Mouse (Mus musculus) midbrain, embryonic 14.5 days (tissue): ENCODE measurements around the gene Tbc1d4. TPM values are rescaled to one million over a fixed set of nuclear protein-coding genes. Genes with fewer than 3 reads are reported as not detected.

Experiments used
- ATAC-seq: fragments of 200-750 bp; cut with Nextera tagmentation; 2 replicates; pipeline ENCODE4 v1.8.0; 2017; ENCODE audit warnings: moderate number of reproducible peaks, moderate library complexity; ENCODE audit not compliant: low FRiP score, low TSS enrichment
- DNase-seq: peaks from one replicate; pipeline ENCODE4 v3.0.0-alpha.2; 2015
- H3K27ac ChIP-seq: fragments of 300-500 bp; sonication (generic); replicated peaks from 2 replicates; pipeline ENCODE4 v1.5.1; 2014; ENCODE audit warnings: mild to moderate bottlenecking, low read depth, low read length, moderate library complexity
- H3K27me3 ChIP-seq: fragments of 300-500 bp; sonication (generic); 2 replicates; pipeline ENCODE4 v1.6.1; 2014; ENCODE audit warnings: low read length, control low read depth, mixed read lengths; ENCODE audit not compliant: control insufficient read depth, insufficient read depth
- H3K36me3 ChIP-seq: fragments of 300-500 bp; sonication (generic); 2 replicates; pipeline ENCODE4 v1.6.1; 2014; ENCODE audit warnings: low read length, control low read depth; ENCODE audit not compliant: control insufficient read depth, insufficient read depth
- H3K4me1 ChIP-seq: fragments of 300-500 bp; sonication (generic); 2 replicates; pipeline ENCODE4 v1.6.1; 2014; ENCODE audit warnings: mild to moderate bottlenecking, antibody characterized with exemption, low read length, control low read depth; ENCODE audit not compliant: control insufficient read depth, insufficient read depth
- H3K4me2 ChIP-seq: fragments of 300-500 bp; sonication (generic); 2 replicates; pipeline ENCODE4 v1.6.1; 2014; ENCODE audit warnings: mild to moderate bottlenecking, low read length, moderate library complexity
- H3K4me3 ChIP-seq: fragments of 300-500 bp; sonication (generic); replicated peaks from 2 replicates; pipeline ENCODE4 v1.5.1; 2014; ENCODE audit warnings: low read depth, low read length
- H3K9ac ChIP-seq: fragments of 300-500 bp; sonication (generic); replicated peaks from 2 replicates; pipeline ENCODE4 v1.6.1; 2014; ENCODE audit warnings: mild to moderate bottlenecking, low read length, moderate library complexity
- H3K9me3 ChIP-seq: fragments of 300-500 bp; sonication (generic); 2 replicates; pipeline ENCODE4 v1.6.1; 2016; ENCODE audit warnings: low read length, control low read depth, mixed read lengths; ENCODE audit not compliant: control insufficient read depth
- WGBS: fragments of 180-500 bp; shearing (Covaris S2); extraction: QIAGEN DNeasy Blood & Tissue Kit; methylation state at CpG from one replicate; pipeline ENCODE4 v1.1.7; 2014; 5-methylcytosine and 5-hydroxymethylcytosine counted together
- polyA plus RNA-seq: library from polyadenylated mRNA; unstranded; fragments of >200 nt; fragmentation: Nextera tagmentation; extraction: Ambion mirVana; gene quantifications from 2 replicates; pipeline ENCODE4 v1.2.1, GENCODE M21; 2014

The Tbc1d4 gene
- 7.1 and 8.9 TPM in 2 replicates for polyA plus RNA-seq

DNA sequence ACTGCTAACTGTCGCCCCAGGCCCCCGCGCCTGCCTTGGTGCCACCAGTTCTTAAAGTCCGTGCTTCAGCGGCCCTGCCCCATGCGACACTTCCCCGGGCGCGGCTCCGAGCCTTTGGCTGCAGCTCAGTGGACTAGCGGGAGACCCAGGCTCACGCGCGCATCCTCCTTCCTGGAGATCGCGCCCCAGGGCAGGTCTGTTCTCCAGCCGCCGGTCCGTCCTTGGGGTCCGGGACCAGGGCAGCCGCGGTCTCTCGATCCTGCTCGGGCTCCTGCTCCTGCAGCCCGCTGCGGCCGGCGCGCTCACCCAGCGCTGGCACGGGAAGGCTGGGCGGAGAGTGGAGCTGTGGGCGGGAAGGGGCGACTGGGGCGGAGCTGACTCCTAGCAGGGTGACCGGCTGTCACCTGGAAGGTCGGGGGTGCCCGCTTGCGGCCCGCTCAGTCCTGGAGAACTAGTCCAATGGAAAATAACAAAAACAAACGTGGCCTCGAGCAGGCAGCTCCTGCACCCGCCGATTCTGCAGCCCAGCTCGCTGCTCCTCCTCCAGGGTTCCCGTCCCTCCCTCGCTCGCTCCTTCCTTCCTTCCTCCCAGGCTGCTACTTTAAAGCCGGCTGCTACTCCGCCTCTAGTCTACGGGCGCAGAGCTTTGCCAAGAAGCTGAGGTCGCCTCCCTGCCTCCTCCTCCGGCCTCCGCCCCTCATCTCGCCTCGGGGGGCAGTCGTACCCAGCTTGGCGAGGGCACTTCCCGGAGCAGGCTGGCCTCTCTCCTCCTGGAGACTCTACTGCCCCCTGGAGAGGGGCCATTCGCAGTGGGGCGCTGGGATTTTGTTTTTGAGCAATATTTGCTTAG is at the start of gene Tbc1d4:
Tbc1d4 (minus strand) TSS at position 673 of the 850 bp plus-strand sequence.
- peak; percentile 82 for ATAC-seq
- WGBS: under 1% methylated on average over 62 of the region's 62 CpGs

DNA sequence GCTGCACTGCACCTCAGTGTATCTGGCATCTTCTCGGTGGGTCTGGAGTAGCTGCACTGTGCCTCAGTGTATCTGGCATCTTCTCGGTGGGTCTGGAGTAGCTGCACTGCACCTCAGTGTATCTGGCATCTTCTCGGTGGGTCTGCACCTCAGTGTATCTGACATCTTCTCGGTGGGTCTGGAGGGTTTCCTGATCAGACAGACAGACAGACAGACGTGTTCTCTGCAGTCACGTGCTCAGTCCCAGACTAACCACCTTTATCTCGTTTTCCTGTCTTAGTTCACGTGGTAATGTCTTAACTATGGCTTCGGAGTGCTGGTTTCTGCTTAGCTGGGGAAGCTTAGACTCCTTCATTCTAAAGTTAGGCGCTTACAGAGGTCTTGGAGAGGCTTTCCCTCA is 47.3 kb upstream of the Tbc1d4 start:
- H3K27ac ChIP-seq: no peak overlapping the region
- H3K4me2 ChIP-seq: no peak overlapping the region
- ATAC-seq (no peak), DNase-seq (no peak)
- WGBS: 87% methylated on average over 10 of the region's 10 CpGs
- H3K27me3 ChIP-seq: no peaks in the 10 kb centered on the region
- no peak overlapping the region for H3K9ac ChIP-seq
- peaks cover 9% of the 10 kb centered on the region for H3K36me3 ChIP-seq
- H3K9me3 ChIP-seq: no peaks in the 10 kb centered on the region
- H3K4me3 ChIP-seq: no peak overlapping the region
- H3K4me1 ChIP-seq: peaks cover 11% of the 10 kb centered on the region

More for the DNA sequence above, at the start of gene Tbc1d4:
- peaks cover 4% of the 10 kb centered on the region; the same call in 1 of the 2 replicates for H3K27me3 ChIP-seq
- H3K27ac ChIP-seq: peak within 1 kb of the TSS; percentile 21
- no peaks in the 10 kb centered on the region for H3K36me3 ChIP-seq
- H3K4me1 ChIP-seq: no peaks in the 10 kb centered on the region
- peak within 1 kb of the TSS; percentile 97 for H3K4me2 ChIP-seq
- H3K9ac ChIP-seq: peak within 1 kb of the TSS; percentile 70
- DNase-seq: peak; percentile 85
- H3K9me3 ChIP-seq: no peaks in the 10 kb centered on the region
- H3K4me3 ChIP-seq: peak within 1 kb of the TSS; percentile 75

DNA sequence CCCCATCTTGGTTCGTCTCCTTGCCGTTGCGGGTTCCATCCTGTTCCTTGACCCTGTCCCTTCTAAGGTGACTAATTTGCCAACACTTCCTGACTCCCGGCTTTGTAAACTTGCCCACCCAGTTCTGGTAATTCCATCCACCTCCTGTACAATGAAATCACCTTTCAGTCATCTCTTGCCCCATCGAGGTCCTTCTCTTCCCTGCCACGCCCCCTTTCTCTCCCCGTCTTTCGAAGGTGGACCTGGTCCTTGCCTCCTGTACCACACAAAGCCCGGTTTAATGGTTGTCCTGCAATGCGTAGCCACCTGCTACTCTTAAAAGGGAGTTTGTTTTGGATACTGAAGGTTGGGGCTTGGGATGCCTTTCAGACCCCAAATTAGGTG is 45.5 kb upstream of the Tbc1d4 start:
- H3K9me3 ChIP-seq: no peaks in the 10 kb centered on the region
- peaks cover 11% of the 10 kb centered on the region for H3K4me1 ChIP-seq
- 0% methylated on average over 10 of the region's 10 CpGs for WGBS
- DNase-seq (peak; percentile 57), ATAC-seq (no peak; the same call in 1 of the 2 replicates)
- H3K9ac ChIP-seq: peak overlapping the region; percentile 91
- 0 out of 2 replicates have a peak, but pooled peaks cover 3% of the 10 kb centered on the region for H3K36me3 ChIP-seq
- peak overlapping the region; percentile 97 for H3K4me3 ChIP-seq
- no peaks in the 10 kb centered on the region for H3K27me3 ChIP-seq
- peak overlapping the region; percentile 83 for H3K27ac ChIP-seq
- H3K4me2 ChIP-seq: peak overlapping the region; percentile 67

DNA sequence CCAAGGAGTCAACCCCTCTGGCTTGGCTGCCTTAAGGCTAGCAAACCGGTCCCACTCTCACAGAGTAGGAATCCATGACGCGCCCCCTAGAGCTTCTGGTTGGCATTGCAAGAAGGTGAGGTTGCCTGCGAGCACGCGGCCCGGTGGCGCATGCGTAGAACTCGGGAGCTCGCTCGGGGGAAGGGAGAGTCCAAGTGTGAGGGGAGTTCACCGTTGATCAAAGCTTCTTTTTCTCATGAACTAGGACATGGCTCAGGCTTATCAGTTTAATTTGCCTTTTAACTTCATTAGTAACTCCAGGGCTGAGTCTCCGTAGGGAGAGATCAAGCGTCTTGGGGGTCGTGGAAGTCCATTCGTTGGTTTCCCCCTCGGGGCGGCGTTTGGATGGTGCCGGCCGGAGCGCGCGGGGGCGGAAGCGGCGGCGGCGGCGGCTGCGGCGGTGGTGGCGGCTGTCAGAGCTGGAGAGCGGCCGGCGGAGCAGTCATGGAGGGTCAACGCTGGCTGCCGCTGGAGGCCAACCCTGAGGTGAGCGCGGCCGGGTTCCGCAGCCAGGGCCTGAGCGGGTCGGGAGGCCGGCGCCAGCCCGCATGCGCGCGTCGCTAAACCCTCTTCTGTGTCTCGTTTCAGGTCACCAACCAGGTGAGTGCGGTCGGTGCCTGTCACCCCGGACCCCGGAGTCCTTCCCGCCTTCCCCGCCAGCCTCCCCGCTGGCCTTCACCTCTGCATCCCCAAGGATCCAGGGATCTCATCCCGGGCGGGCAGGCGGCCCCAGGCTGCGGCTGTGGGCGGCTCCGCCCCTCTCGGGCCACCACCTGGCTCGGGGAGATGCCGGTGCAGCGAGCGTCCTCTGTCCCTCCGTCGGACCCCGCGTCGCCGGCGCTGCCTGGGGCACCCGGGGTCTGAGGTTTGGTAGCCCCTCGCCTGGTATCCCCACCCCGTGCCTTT is 44.9 kb upstream of the Tbc1d4 start, which contains the start of gene Uchl3:
Uchl3 (plus strand) TSS at position 387 of the 945 bp plus-strand sequence.
- H3K27ac ChIP-seq: peak within 1 kb of the TSS; percentile 83
- H3K4me2 ChIP-seq: peak within 1 kb of the TSS; percentile 67
- WGBS: under 1% methylated on average over 81 of the region's 81 CpGs
- H3K4me1 ChIP-seq: peaks cover 11% of the 10 kb centered on the region
- H3K9me3 ChIP-seq: no peaks in the 10 kb centered on the region
- peak within 1 kb of the TSS; percentile 97 for H3K4me3 ChIP-seq
- H3K9ac ChIP-seq: peak within 1 kb of the TSS; percentile 91
- DNase-seq: peak; percentile 100
- H3K27me3 ChIP-seq: no peaks in the 10 kb centered on the region
- peak; percentile 91 for ATAC-seq
- H3K36me3 ChIP-seq: 0 out of 2 replicates have a peak, but pooled peaks cover 3% of the 10 kb centered on the region

DNA sequence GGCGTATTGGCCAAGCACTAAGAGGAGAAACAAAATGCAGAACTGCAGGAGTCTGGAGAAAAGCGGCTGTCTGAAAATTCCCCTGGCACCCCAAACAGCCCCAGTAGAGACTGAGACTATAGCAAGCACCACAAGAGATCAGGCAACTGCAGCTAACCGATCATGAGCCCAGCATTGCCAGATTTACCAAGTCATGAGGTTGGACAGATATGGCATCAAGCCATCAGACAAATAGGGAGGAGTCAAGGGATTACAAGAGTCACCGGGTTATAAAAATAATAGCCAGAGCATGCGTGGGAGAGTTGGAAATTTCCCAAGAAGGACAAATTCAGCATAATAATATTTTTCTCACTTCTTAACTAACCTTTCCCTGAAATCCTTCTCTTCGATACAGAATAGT is 43.6 kb upstream of the Tbc1d4 start:
- Histone ChIP-seq H3K36me3 (0 out of 2 replicates have a peak, but pooled peaks cover 3% of the 10 kb centered on the region), H3K9ac (no peak overlapping the region), H3K4me3 (no peak overlapping the region), H3K4me1 (peaks cover 11% of the 10 kb centered on the region), H3K9me3 (no peaks in the 10 kb centered on the region), H3K27ac (no peak overlapping the region), H3K27me3 (no peaks in the 10 kb centered on the region), H3K4me2 (no peak overlapping the region)
- no peak for ATAC-seq
- WGBS: 96% methylated on average over 6 of the region's 6 CpGs
- DNase-seq: no peak

DNA sequence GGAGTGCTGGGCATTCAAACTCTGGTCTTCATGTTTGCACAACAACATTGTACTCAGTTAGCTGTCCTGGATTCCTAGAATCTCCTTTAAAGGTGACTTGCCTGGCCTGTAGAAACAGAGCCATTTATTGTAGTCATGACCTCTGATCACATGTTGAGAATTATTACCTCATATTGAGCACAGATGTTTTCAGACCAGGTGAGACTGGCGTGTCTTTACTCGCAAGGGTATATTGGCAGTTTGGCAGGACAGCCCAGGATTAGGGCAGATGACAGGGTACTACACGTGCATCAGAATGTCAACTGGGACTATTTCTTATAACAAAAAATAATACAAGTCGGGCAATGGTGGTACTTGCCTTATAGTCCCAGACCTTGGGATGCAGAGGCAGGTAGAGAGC is 41.6 kb upstream of the Tbc1d4 start:
- ATAC-seq (no peak), DNase-seq (no peak)
- Histone ChIP-seq H3K4me3 (no peak overlapping the region), H3K4me1 (peaks cover 10% of the 10 kb centered on the region), H3K27ac (no peak overlapping the region), H3K9me3 (no peaks in the 10 kb centered on the region), H3K4me2 (no peak overlapping the region), H3K27me3 (no peaks in the 10 kb centered on the region), H3K36me3 (no peaks in the 10 kb centered on the region), H3K9ac (no peak overlapping the region)
- WGBS: 87% methylated on average over 4 of the region's 4 CpGs

DNA sequence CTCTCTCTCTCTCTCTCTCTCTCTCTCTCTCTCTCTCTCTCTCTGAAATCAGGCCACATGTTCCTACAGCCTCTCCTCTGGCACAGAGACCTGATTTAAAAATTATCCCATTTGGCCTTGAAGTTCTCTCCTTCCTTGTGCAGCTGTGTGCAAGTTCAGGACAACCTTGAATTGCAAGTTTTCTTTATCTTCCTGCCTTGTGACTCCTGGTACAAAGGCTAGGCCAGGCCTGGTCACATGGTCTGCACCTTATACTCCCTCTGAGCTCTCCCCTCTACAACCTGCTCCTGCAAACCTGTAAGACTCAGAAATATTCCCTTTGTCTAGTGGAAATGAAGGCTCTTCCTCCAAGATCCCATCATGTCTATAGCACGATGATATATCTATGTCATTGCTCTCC is 36.0 kb upstream of the Tbc1d4 start:
- 81% methylated on average over 1 of the region's 1 CpGs for WGBS
- no peak for ATAC-seq

DNA sequence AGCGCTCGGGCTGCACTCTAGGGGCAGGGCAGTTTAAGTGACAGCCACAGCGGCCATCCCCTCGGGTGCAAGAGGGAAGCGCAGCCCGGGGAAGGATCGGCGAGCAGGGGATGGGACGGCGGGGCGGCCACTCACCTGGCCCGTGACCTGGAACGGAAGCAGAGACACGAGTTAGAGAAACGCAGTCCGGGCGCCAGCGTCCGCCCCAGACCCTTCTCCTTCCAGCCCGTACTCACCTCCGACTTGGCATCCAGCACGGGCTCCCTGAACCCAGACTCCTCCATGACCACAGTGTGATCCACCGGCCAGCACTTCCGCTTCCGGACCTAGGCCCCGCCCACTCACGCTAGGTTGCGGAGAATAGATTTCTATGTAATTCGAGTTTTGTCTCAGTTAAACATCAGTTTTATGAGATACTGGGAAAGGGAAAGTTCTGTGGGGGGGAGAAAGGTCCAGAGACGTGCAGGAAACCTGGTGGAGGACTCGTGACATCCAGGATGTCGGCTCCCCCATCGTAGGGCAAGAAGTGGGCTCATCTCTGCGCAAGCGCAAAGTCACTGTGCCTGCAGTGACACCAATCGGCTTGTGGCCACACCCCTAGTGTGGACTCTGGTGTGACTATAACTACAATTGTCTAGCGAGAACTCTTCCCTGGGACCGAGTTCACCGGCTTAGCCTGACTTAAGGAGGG is 31.3 kb upstream of the Tbc1d4 start, which contains the start of gene Commd6:
Commd6 (minus strand) TSS at position 534 of the 691 bp plus-strand sequence.
- under 1% methylated on average over 39 of the region's 39 CpGs for WGBS
- Histone ChIP-seq H3K4me1 (peaks cover 7% of the 10 kb centered on the region), H3K36me3 (peaks cover 4% of the 10 kb centered on the region; the same call in 1 of the 2 replicates), H3K27me3 (no peaks in the 10 kb centered on the region), H3K9me3 (no peaks in the 10 kb centered on the region), H3K27ac (peak within 1 kb of the TSS; percentile 88), H3K9ac (peak within 1 kb of the TSS; percentile 68), H3K4me3 (peak within 1 kb of the TSS; percentile 59), H3K4me2 (peak within 1 kb of the TSS; percentile 89)
- peak; percentile 98 for ATAC-seq
- peak; percentile 96 for DNase-seq

More for the DNA sequence above, 36.0 kb upstream of the Tbc1d4 start:
- no peaks in the 10 kb centered on the region for H3K27me3 ChIP-seq
- H3K9me3 ChIP-seq: no peaks in the 10 kb centered on the region
- H3K4me1 ChIP-seq: no peaks in the 10 kb centered on the region
- no peak for DNase-seq
- no peak overlapping the region for H3K4me3 ChIP-seq
- H3K27ac ChIP-seq: no peak overlapping the region
- H3K4me2 ChIP-seq: no peak overlapping the region
- H3K9ac ChIP-seq: no peak overlapping the region
- H3K36me3 ChIP-seq: no peaks in the 10 kb centered on the region
